Mouse (Mus musculus) gastrocnemius, postnatal 4 days (tissue): Measurements from ENCODE around the gene Galnt17. TPM values are rescaled to one million over a fixed set of nuclear protein-coding genes. Genes with fewer than 3 reads are reported as not detected.
A peak's percentile ranks its signal among the peaks of the same experiment; 100 is the strongest.

ENCODE experiments used
- DNase-seq, 2 experiments: peaks; one replicate each; pipeline ENCODE4 v3.0.0; 2021 to 2022; ENCODE audit warnings: low spot score in 2 of 2, mixed read lengths in 2 of 2
- total RNA-seq, 2 experiments: library from RNA; stranded (reverse); gene quantifications; 2 replicates each; pipeline ENCODE4 v1.2.3; 2021

Gene Galnt17
- total RNA-seq, 2 experiments from 2014 or later: 28.2 to 31.5 TPM

DNA sequence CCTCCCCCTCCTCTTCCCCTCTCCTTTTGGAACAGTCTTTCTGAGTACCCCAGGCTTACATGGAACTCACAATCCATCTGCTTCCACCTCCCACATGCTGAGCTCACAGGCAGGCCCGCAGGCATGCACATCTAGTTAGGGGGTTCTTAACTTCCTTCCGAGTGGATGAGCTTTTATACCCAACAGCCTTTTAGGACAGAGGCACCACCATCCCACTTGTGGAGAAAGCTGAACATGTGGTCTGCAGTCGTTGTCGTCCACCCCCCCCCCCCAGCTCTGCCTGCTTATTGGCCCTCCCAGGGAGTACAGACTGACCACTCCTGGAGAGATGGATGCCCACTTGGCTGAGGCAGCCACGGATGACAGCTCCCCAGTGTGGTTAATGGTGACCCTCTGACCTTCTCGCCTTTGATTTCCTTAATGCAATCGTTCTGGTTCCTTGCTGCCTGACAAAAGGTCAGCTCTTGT, 370.0 kb downstream of the Galnt17 start:
- peak in 1 of 2 experiments; percentile 12 for DNase-seq

- no peak for DNase-seq
These were observed 377.3 kb downstream of the Galnt17 start for GRCm38 (mm10) chr5:130930999-130931398.

GRCm38 (mm10) chr5:130927794-130928149, 380.5 kb downstream of the Galnt17 start:
- DNase-seq: peak in 1 of 2 experiments; percentile 12

- no peak for DNase-seq
These were observed 381.0 kb downstream of the Galnt17 start for GRCm38 (mm10) chr5:130927138-130927793.

DNA sequence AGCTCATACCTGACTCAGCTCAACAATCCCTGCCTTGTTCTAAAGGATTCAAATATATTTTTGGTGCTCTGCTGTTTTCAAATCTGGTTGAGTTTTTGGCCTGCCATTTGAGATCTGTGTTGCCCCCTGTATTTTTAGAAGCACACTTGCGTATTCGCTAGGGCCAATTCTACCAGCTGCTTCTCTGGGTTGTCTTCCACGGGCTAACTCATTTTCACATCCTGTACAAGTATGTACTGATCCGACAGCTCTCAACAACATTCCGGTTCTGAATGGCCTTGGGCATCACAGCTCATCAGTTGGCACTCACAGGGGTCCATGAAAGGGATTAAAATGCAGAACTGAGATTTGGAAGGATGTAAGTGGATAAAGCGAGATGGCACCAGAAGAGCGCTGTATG, 382.6 kb downstream of the Galnt17 start:
- DNase-seq: no peak

DNA sequence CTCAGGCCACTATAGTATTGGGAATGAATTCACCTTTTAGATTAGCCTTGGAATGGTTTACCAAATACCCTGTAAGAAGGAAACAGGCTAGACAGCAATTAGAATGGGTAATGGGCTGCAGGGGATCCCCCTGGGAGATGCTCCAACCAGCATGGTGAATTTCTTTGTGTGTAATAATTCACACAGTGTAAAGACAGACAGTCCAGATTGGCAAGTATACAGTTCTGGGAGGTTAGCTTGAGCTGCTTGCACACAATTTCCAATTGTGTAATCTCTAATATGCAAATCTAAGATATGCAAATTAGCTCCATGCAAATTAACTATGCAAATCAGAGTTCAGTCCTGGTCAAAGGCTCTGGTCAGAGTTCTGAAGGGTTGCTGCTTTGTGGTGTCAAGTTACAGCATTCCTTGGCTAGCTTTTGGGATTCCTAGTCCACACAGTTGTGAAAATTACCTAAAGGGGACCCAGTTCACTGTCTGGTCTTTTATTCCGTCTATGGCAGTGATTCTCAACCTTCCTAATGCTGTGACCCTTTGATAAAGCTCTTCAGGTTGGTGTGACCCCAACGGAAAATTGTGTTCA, 384.0 kb downstream of the Galnt17 start:
- DNase-seq: no peak

DNA sequence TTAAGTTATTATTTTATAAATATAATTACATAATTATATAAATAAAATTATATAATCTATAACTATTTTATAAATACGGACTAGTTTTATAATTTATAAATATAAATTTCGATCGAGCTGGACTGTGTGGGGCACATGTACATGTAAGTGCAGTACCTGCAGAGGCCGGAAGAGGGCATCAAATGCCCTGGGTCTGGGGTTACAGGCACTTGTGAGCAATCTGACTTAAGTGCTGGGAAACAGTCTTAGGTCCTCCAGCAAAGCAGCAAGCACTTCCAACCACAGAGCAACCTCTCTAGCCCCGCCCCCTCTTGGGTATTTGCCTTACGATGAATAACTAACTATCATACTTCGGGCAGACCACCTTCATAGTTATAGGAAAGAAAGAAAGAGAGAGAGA, 388.3 kb downstream of the Galnt17 start:
- DNase-seq: no peak

- DNase-seq: no peak
These were observed 393.7 kb downstream of the Galnt17 start for GRCm38 (mm10) chr5:130914606-130915005.

GRCm38 (mm10) chr5:130911551-130911950, 396.7 kb downstream of the Galnt17 start:
- DNase-seq: no peak

DNA sequence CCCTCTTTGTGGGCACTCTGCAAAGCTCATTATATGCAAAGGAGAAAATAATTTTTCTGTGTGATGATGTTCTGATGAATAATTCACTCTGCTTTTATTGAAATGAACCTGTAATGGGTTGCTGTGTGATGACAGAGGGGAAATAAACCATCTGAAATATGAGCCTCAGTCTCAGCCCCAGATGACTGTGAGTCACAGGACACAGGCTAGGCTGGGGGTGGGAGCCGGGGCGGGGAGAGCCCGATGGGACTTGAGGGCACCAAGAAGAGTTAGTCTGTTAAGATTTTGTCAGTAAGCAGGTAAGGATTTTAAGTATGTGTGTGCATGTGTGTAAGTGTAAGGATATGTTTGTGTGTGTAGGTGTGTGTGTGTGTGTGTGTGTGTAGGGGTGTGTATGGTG, 406.6 kb downstream of the Galnt17 start:
- no peak for DNase-seq

DNA sequence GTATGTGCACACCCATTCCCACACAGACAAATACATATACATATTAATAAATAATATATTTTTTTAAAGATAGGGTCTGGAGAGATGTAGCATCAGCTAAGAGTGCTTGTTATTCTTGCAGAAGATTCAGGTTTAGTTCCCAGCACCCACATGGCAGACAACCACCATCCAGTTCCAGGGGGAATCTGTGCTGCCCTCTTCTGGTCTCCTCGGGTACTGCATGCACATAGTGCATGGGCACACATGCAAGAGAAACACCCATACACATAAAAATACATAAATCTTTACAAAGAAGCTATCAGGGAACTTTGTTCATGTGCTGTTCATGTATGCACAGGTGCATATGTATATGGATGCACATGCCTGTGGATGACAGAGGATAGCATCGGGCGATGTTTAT, 412.3 kb downstream of the Galnt17 start:
- no peak for DNase-seq

DNA sequence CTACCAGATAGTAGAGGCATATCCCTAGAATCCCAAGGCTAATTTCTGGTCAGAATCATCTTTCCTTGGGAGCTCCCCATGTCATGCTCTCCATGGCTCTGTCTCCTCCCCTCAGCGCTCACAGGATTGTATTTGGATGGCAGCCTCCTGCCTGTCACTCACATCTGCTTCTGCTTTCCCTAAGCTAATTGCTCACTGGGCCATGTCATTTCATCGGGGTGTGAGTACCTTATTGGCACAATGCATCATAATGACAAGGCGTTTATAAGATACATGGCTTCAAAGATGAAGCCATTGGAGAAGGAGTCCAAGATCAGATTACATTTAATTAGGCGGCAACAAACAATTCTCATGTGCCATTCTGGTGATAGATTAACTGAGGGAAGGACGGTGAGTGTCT, 416.6 kb downstream of the Galnt17 start:
- no peak for DNase-seq

DNA sequence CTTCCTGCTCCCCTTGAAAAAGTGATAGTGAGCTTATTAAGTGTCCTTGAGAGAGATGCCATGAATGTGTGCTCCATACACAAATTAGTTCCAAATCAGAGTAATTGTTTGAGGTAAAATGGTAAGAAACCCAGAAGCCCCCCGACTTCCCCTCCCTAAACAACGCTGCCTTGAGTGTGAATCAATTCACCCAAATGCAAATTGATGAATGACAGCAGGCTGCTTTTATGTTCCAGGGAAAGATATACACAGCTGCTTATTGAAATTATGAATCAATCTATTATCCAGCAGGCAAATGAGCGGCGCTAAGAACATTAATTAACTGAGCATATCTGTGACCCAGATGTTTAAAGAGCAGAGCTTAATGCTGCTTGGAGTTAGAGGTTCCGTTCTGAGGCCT, 428.0 kb downstream of the Galnt17 start:
- DNase-seq: no peak

DNA sequence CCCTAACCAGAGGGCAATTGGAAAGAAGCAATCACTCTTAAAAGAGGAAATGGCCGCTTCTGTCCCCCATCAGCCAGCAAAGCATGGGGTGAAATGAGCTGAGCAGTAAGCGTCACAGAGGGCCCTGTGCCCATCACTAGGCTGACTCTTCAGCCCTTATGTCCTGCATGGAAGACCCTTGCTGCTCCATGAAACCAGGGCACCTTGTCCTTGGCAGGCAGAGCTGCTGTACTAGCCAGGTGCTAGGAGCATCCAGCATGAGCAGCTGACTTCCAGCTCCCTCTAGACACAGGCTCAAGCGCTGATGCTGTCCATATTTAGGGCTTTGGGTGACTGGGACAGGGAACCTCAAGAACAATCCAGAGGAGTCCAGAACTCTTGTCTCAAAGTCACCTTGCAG, 432.9 kb downstream of the Galnt17 start:
- no peak for DNase-seq

DNA sequence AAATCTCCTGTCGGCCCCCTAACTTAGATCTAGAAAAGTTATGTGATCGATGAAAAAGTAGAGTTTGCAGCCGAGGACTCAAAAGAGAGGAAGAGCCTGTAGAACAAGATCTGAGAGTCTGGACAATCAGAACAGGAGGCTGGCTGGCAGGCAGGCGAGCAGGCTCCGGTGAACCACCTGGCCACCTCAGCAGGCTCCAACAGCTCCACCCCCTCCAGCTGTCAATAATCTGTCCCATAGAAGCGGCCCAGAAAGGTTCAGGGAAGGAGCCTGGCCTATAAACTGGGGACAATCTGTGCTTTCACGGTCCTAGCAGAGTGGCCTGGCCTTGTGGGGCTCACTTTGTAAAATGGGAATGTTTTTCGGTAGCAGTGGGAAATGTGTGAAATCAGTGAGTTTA, 437.2 kb downstream of the Galnt17 start:
- no peak for DNase-seq

DNA sequence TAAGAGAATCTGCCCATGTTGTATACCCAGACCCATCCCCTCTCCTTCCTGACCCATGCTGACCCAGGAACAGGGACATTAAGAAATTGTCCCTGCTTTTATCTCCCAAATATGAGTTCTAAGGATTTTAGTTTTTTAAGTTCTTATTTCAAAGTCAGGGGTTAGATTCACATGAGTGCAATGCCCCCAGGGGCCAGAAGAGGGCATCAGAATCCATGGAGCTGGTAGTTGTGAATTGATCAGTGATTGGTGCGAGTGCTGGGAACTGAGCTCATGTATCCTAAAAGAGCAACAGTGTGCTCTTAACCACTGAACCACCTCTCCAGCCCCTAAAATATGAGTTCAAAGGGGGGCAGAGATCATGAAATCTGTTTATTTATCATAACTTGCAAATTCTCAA, 438.4 kb downstream of the Galnt17 start:
- DNase-seq: no peak

- peak in 1 of 2 experiments; percentile 32 for DNase-seq
These were observed 446.0 kb downstream of the Galnt17 start for GRCm38 (mm10) chr5:130862302-130862701.

DNA sequence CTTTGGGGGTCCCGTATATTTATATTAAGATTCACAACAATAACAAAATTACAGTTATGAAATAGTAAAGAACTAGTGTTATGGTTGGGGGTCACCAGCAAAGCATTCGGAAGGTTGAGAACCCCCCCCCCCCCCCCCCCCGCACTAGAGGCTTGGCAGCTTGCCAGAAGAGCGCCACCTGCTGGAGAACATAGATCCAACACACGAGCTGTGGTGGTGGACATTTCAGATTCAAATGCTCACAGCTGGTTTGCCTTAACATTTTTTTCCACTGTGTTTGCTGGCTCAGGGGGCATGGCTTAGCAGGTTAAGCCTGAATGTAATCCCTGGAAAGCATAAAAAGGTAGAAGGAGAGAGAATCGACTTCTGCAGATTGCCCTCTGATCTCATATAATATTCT, 448.6 kb downstream of the Galnt17 start:
- no peak for DNase-seq

DNA sequence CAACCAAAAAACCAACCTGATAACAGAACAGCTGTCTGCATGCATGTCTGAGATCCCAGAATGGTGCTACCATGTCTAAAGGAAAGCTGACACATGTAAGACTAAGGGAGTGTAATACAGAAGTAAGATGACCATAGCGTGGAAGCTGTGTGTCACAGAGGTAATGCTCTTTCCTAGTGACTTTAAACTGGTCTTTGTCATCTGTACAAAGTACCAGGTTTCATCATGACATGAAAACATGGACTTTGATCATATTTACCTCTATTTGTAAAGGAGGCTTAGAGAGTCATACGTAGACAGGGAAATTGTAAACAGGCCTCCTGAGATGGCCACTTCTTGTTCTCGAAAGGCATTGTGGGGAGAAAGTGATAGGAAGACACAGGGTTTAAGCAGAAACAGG, 449.6 kb downstream of the Galnt17 start:
- no peak for DNase-seq

- DNase-seq: no peak
These were observed 450.1 kb downstream of the Galnt17 start for GRCm38 (mm10) chr5:130858148-130858547.

DNA sequence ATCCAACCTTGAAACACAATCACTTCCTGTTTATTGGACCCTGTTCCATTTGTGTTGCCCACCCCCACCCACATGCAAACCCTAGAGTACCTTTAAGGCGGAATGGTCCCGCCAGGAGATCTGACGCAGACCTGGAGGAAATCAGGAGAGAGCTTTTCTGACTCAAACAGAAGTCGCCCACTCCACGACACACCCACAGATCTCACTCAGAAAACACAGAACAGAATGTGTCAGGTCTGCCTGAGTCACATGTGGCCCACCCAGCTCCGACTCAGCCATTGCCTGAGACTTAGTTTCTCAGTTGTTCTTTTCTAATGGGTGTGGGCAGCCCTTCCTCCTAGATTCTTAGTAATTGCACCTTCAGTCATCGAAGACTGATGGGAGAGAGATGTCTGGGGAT, 453.9 kb downstream of the Galnt17 start:
- no peak for DNase-seq

DNA sequence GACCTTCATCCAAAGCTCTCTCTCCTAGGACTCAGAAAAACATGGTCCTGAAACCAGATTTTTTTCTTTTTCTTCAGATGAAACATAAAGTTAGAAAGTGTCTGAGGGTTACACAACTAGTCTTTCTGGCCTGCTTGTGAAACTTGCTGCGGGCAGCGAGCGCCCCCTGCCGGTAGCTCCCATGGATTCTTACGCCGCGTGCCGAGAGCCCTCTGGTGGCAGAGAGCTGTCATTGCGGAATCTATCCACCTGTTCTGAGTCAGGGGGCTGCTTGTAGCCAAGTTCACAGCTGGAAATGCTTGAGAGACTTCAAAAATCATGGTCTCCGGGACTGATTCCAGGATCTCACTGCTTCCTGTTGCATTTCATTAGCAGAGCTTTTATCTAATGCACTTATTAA, 454.9 kb downstream of the Galnt17 start:
- peak; percentile 80 to 86 for DNase-seq

DNA sequence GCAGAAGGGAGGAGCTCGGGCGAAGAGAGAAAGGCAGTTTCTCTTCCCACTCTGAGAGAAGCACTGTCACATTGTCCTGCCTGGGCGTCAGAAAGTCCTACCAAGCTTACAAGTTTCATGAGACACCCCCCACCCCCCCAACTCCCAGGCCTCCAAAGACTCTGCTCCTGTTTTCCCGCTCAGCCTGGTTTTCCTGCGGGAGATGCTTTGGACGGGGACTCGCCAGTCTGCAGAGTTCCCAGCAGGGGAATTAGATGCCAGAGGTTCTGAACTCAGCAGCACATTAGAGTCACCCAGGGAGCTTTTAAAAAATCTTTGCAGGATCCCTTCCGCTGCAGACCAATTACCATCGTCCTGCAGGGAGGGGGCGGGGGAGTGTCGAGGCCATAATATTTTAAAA, 456.1 kb downstream of the Galnt17 start:
- no peak for DNase-seq
